Mouse (Mus musculus) cortical plate, adult 2 months (tissue): ENCODE measurements around the gene Fam71f2.

ENCODE experiments used
- CTCF ChIP-seq: fragments of 200-500 bp; IDR thresholded peaks from 2 replicates; pipeline ENCODE4 v1.5.1; 2011; ENCODE audit warnings: mild to moderate bottlenecking, control low read depth, low read length; ENCODE audit not compliant: insufficient read depth; ENCODE audit errors: extremely low read depth
- POLR2A ChIP-seq: fragments of 200-500 bp; IDR thresholded peaks from 2 replicates; pipeline ENCODE4 v1.6.1; 2011; ENCODE audit warnings: mild to moderate bottlenecking, low read length, control low read depth; ENCODE audit not compliant: insufficient read depth; ENCODE audit errors: extremely low read depth

DNA sequence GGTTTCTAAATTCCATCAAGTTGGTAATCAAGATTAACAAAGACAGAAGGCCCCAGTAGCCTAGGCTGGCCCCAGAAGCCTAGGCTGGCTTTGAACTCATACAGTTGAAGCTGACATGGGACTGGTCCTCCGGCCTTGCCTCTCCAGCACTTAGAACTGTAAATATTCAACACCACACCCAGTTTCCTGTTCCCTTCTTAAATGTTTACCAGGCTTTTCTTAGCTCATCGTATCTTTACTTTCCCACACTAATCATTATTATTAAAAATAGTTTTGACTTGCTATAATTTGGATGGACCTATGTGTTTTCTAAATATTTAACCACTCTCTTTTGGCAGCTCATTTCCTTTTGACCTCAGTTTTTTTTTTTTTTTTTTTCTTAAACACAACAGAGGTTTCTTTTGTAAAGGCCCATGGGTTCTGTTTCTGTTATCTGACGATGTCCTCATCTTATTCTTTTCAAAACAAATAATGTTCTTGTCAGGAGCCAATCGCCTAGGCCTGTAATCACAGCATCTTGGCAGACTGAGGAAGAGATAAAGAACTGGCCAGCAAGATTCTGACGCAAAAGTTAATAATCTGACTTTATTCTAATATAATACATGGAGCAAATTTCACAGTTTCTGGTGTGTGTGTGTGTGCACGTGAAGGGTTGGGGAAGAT is 10.3 kb upstream of the Fam71f2 start:
- TF ChIP-seq CTCF (no peak), POLR2A (no peak)
